Mouse (Mus musculus): ENCODE results near the gene Tnnt3. TPM values are rescaled to one million over a fixed set of nuclear protein-coding genes. Genes with fewer than 3 reads are reported as not detected.

Gene Tnnt3
- total and polyA plus RNA-seq, 3 experiments = 3.1 to 13.3 (median 4.1) TPM

- H3K27me3 ChIP-seq (replicated peaks) = no peaks in the 10 kb centered on the region
- dilution Hi-C loops (cut with MboI; ENCODE audit: extremely low pct_ligation_motif_present, extremely low pct_unique_long_range_greater_than_20kb, low sequenced_read_pairs) = no loop called here
- TF ChIP-seq RAD21 (IDR thresholded peaks at IDR 0.05; ENCODE audit: low read depth, low read length) = no peak
- no peak for TF ChIP-seq TBP (conservative IDR thresholded peaks at IDR 0.05; ENCODE audit: low read depth, low read length)
- no peak for TF ChIP-seq JUND (conservative IDR thresholded peaks at IDR 0.05; ENCODE audit: low read depth, low read length)
- TF ChIP-seq USF1 (IDR thresholded peaks at IDR 0.05; ENCODE audit: low read depth, low read length) = no peak
- no peak for TF ChIP-seq ZMIZ1 (IDR thresholded peaks at IDR 0.05; ENCODE audit: low read depth, low read length)
- no peak for TF ChIP-seq JUN (IDR thresholded peaks at IDR 0.05; ENCODE audit: insufficient read depth, low read depth, low read length)
Observed at GRCm38 (mm10) chr7:142474799-142475198, 23.8 kb upstream of the Tnnt3 start.

GRCm38 (mm10) chr7:142475641-142476040 lies 23.0 kb upstream of the Tnnt3 start:
- Histone ChIP-seq H3K36me3 (replicated peaks in 1 of 2; ENCODE audit: control insufficient read depth in 1 of 2, insufficient read depth in 1 of 2, low read length in 1 of 2) (peaks cover 66 to 99% of the 10 kb centered on the region in 2 experiments), H3K4me1 (ENCODE audit: control insufficient read depth in 1 of 2, insufficient read depth in 2 of 2) (peaks cover 4 to 86% of the 10 kb centered on the region in 2 experiments), H3K27me3 (replicated peaks) (no peaks in the 10 kb centered on the region), H3K9ac (ENCODE audit: insufficient read depth, low read depth) (no peak overlapping the region), H3K9me3 (replicated peaks; ENCODE audit: low read length) (no peaks in the 10 kb centered on the region), H3K4me3 (replicated peaks in 1 of 3; ENCODE audit: low read depth in 2 of 3, low read length in 2 of 3, poor library complexity in 1 of 3) (no peak overlapping the region), H3K27ac (ENCODE audit: insufficient read depth, low read depth) (no peak overlapping the region), H3K79me2 (replicated peaks; ENCODE audit: control insufficient read depth, extremely low read depth, insufficient read depth, poor library complexity, severe bottlenecking) (peaks cover 36% of the 10 kb centered on the region), H3K4me2 (ENCODE audit: insufficient read depth, low read depth, poor library complexity, severe bottlenecking) (no peak overlapping the region)
- no peak for DNase-seq (ENCODE audit: extremely low read depth)
- TF ChIP-seq ELF1 (IDR thresholded peaks at IDR 0.05; ENCODE audit: low read depth, low read length) = no peak
- no peak for TF ChIP-seq MAFK (IDR thresholded peaks at IDR 0.05; ENCODE audit: insufficient replicate concordance, low read length)
- no peak for TF ChIP-seq UBTF (IDR thresholded peaks at IDR 0.05; ENCODE audit: low read depth, low read length)
- TF ChIP-seq TBP (conservative IDR thresholded peaks at IDR 0.05; ENCODE audit: low read depth, low read length) = no peak
- TF ChIP-seq POLR2AphosphoS2 (IDR thresholded peaks at IDR 0.05; ENCODE audit: low read depth, low read length) = no peak
- TF ChIP-seq MAZ (IDR thresholded peaks at IDR 0.05; ENCODE audit: low read depth, low read length) = no peak
- no peak for TF ChIP-seq POLR2A (IDR thresholded peaks at IDR 0.05; ENCODE audit: low read depth, low read length)
- no peak for TF ChIP-seq ZKSCAN1 (IDR thresholded peaks at IDR 0.05; ENCODE audit: borderline replicate concordance, low read depth, low read length)
- no peak for TF ChIP-seq BHLHE40 (IDR thresholded peaks at IDR 0.05; ENCODE audit: low read depth, low read length)
- no peak for TF ChIP-seq NELFE (IDR thresholded peaks at IDR 0.05; ENCODE audit: low read depth, low read length)
- dilution Hi-C loops (cut with MboI; ENCODE audit: extremely low pct_ligation_motif_present, extremely low pct_unique_long_range_greater_than_20kb, low sequenced_read_pairs) (no loop called here), in situ Hi-C loops (cut with MboI; ENCODE audit: low pct_ligation_motif_present, low pct_unique_long_range_greater_than_20kb, low sequenced_read_pairs) (no loop called here)

More at GRCm38 (mm10) chr7:142474799-142475198, 23.8 kb upstream of the Tnnt3 start:
- H3K27ac ChIP-seq (ENCODE audit: insufficient read depth, low read depth) = no peak overlapping the region
- H3K79me2 ChIP-seq (replicated peaks; ENCODE audit: control insufficient read depth, extremely low read depth, insufficient read depth, poor library complexity, severe bottlenecking) = peaks cover 44% of the 10 kb centered on the region
- H3K9ac ChIP-seq (ENCODE audit: insufficient read depth, low read depth) = no peak overlapping the region
- H3K4me1 ChIP-seq (ENCODE audit: control insufficient read depth in 1 of 2, insufficient read depth in 2 of 2) = peaks cover 10 to 86% of the 10 kb centered on the region in 2 experiments
- no peaks in the 10 kb centered on the region for H3K9me3 ChIP-seq (replicated peaks; ENCODE audit: low read length)
- H3K4me2 ChIP-seq (ENCODE audit: insufficient read depth, low read depth, poor library complexity, severe bottlenecking) = no peak overlapping the region
- no peak for DNase-seq (ENCODE audit: extremely low read depth)
- no peak overlapping the region for H3K4me3 ChIP-seq (replicated peaks in 1 of 3; ENCODE audit: low read depth in 2 of 3, low read length in 2 of 3, poor library complexity in 1 of 3)
- in situ Hi-C loops (cut with MboI; ENCODE audit: low pct_ligation_motif_present, low pct_unique_long_range_greater_than_20kb, low sequenced_read_pairs) = loop anchor here (25.0 kb wide), 1 partner anchor 538 kb away; the partner anchor contains the start of gene Tspan32
- peaks cover 65 to 99% of the 10 kb centered on the region in 2 experiments for H3K36me3 ChIP-seq (replicated peaks in 1 of 2; ENCODE audit: control insufficient read depth in 1 of 2, insufficient read depth in 1 of 2, low read length in 1 of 2)

Measured in CH12.LX (cell line).